Mouse (Mus musculus): ENCODE results near the gene Stk39.

DNA sequence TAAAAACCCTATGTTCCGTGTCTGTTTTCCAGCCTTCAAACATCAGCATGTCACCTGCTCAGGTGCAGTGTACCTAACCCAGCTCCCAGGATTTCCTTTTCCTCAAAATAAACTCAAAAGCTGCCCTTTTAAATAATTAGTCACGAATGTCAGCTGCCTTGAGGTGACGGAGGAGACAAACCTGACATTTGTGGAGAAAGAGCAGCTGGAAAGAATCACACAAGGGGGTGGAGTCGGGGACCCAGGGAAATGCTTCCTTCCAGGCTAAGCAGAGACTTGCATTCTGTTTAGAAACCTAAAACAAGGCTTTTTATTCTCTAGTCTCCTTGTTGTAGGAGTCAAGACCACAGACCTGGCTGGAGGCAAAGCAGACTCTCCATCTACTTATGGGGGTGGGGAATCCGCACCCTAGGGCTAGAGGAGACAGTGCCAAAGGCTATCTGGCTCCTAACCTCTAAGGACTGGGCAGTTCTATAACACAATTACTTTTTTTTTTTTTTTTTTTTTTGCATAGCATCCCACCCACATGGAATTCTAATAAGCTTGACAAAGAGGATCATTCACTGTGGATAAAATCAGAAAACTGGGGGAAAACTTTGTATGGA, 29.9 kb downstream of the Stk39 start:
- no peak for TF ChIP-seq CTCF (IDR thresholded peaks at IDR 0.05; ENCODE audit: borderline replicate concordance, insufficient read depth, low read length)
- no peak for TF ChIP-seq POLR2A (IDR thresholded peaks at IDR 0.05; ENCODE audit: low read depth, low read length)
